Mouse (Mus musculus): ENCODE measurements around the gene Scgn. TPM values are rescaled to one million over a fixed set of nuclear protein-coding genes. Genes with fewer than 3 reads are reported as not detected.

Gene Scgn
- polyA plus RNA-seq, 1 experiment from 2014 or later, result 1.6 TPM

DNA sequence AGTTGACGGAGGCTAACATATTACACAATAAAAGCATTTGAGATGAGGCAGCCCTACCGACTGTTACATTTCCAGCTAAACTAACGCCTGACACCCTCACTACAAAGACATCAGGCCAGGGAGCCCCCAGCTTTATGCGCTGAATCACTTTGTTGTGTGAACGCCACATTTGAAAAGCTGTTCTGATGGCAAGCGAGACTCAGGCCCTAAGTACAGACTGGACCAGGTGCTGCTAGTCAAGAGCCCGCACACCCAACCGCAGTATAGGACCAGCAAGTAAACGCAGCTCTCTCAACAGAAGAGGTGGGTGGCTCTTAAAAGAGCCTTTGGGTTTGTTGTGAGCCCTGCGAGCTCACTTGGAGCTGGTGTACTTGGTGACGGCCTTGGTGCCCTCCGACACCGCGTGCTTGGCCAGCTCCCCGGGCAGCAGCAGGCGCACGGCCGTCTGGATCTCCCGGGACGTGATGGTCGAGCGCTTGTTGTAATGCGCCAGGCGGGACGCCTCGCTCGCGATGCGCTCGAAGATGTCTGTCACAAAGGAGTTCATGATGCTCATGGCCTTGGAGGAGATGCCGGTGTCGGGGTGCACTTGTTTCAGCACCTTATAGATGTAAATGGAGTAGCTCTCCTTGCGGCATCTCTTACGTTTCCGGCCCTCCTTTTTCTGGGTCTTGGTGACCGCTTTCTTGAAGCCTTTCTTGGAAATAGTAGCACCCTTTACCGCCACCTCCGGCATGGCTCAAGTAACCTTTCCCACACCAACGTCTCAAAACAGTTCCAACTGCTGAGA is 57.4 kb downstream of the Scgn start, which contains the start of gene Hist1h2ba:
Gene Hist1h2ba (minus strand): TSS at position 736 of the 790 bp plus-strand sequence.
- Histone ChIP-seq H3K27ac (replicated peaks) (no peak within 1 kb of the TSS), H3K4me2 (no peak within 1 kb of the TSS), H3K4me1 (replicated peaks) (no peaks in the 10 kb centered on the region), H3K4me3 (no peak within 1 kb of the TSS), H3K9me3 (no peaks in the 10 kb centered on the region), H3K27me3 (no peaks in the 10 kb centered on the region), H3K36me3 (no peaks in the 10 kb centered on the region), H3K9ac (no peak within 1 kb of the TSS)
- ATAC-seq (ENCODE audit: low FRiP score, low read depth), result no peak
- 95% methylated on average over 39 of the region's 39 CpGs for WGBS

DNA sequence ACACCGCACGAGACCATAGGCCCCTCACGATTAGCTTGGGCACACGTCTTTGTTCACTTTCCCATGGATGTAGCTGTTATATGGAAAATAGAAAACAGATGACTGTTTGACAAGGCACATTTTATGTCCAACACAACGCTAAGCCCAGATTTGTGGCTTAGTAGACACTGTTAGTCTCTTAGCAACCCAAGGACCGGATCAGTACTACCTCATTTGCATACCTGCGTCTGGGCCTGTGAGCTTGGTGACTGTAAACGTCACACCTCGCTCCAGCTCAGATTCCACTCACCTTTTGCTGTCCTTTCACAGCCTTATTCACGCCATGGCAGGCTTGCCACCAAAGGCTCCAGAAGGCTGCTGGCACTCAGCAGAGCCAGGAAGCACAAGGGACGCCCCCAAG is 60.1 kb downstream of the Scgn start:
- 79% methylated on average over 11 of the region's 11 CpGs for WGBS
- Histone ChIP-seq H3K9me3 (no peaks in the 10 kb centered on the region), H3K27ac (replicated peaks) (no peak overlapping the region), H3K9ac (no peak overlapping the region), H3K4me2 (no peak overlapping the region), H3K27me3 (no peaks in the 10 kb centered on the region), H3K36me3 (no peaks in the 10 kb centered on the region), H3K4me3 (no peak overlapping the region), H3K4me1 (replicated peaks) (no peaks in the 10 kb centered on the region)
- ATAC-seq (ENCODE audit: low FRiP score, low read depth), result no peak

DNA sequence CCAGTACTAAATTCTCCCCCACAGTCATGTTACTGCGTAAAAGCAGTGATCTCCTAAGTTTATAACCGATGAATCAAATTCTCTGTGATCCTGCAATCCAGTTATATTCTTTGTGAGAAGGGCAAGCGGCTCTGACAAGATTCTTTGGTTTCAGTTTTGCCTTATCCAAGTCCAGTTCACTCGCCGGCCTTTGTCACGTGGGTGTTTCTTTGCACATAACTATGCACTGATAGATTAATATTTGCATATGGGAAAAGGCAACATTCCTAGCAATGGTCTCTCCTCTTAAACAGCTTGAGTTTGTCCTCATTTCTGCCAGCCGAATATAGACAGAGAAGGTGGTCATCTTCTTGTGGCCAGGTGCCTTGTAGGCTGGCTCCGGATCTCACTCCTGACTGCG is 60.6 kb downstream of the Scgn start:
- H3K4me1 ChIP-seq (replicated peaks), result no peaks in the 10 kb centered on the region
- no peak overlapping the region for H3K9ac ChIP-seq
- H3K27ac ChIP-seq (replicated peaks), result no peak overlapping the region
- 93% methylated on average over 9 of the region's 9 CpGs for WGBS
- H3K4me2 ChIP-seq, result no peak overlapping the region
- no peaks in the 10 kb centered on the region for H3K27me3 ChIP-seq
- H3K9me3 ChIP-seq, result no peaks in the 10 kb centered on the region
- H3K36me3 ChIP-seq, result no peaks in the 10 kb centered on the region
- H3K4me3 ChIP-seq, result no peak overlapping the region
- no peak for ATAC-seq (ENCODE audit: low FRiP score, low read depth)

- Histone ChIP-seq H3K9me3 (no peaks in the 10 kb centered on the region), H3K4me1 (replicated peaks) (no peaks in the 10 kb centered on the region), H3K36me3 (no peaks in the 10 kb centered on the region), H3K9ac (no peak overlapping the region), H3K27me3 (no peaks in the 10 kb centered on the region), H3K27ac (replicated peaks) (no peak overlapping the region), H3K4me2 (no peak overlapping the region), H3K4me3 (no peak overlapping the region)
- no peak for ATAC-seq (ENCODE audit: low FRiP score, low read depth)
- WGBS, result 78% methylated on average over 3 of the region's 3 CpGs
These were observed 62.4 kb downstream of the Scgn start for GRCm38 (mm10) chr13:23928637-23929036.

- no peak overlapping the region for H3K4me3 ChIP-seq
- H3K27me3 ChIP-seq, result no peaks in the 10 kb centered on the region
- 79% methylated on average over 2 of the region's 2 CpGs for WGBS
- no peak for ATAC-seq (ENCODE audit: low FRiP score, low read depth)
- H3K4me2 ChIP-seq, result no peak overlapping the region
- H3K36me3 ChIP-seq, result no peaks in the 10 kb centered on the region
- no peak overlapping the region for H3K9ac ChIP-seq
- no peaks in the 10 kb centered on the region for H3K9me3 ChIP-seq
- no peaks in the 10 kb centered on the region for H3K4me1 ChIP-seq (replicated peaks)
- no peak overlapping the region for H3K27ac ChIP-seq (replicated peaks)
These were observed 65.2 kb downstream of the Scgn start for GRCm38 (mm10) chr13:23925792-23926191.

DNA sequence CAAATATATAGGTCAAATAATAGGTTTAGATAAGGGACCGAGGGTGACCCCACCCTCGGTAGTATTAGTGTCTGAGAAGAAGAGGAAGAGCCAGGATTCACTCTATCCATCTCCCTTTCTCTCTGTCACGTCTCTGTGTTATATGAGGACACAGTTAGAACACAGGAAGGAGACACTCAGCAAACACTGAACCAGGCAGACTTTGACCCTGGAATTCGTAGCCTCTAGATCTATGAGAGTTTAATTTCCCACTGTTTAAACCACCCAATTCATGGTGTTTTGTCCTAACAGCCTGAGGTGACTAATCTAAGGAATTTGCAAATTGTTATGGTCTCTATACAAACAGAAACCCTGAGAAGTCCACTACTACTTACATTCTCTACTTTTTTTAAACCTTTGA is 73.3 kb downstream of the Scgn start:
- Histone ChIP-seq H3K27me3 (no peaks in the 10 kb centered on the region), H3K4me2 (no peak overlapping the region), H3K4me1 (replicated peaks) (no peaks in the 10 kb centered on the region), H3K9me3 (no peaks in the 10 kb centered on the region), H3K27ac (replicated peaks) (no peak overlapping the region), H3K9ac (no peak overlapping the region), H3K4me3 (no peak overlapping the region), H3K36me3 (no peaks in the 10 kb centered on the region)
- WGBS, result 91% methylated on average over 4 of the region's 4 CpGs
- ATAC-seq (ENCODE audit: low FRiP score, low read depth), result no peak

- H3K36me3 ChIP-seq, result no peaks in the 10 kb centered on the region
- H3K9ac ChIP-seq, result no peak overlapping the region
- no peaks in the 10 kb centered on the region for H3K9me3 ChIP-seq
- ATAC-seq (ENCODE audit: low FRiP score, low read depth), result peak; percentile 54; the same call in 1 of the 2 replicates
- no peak overlapping the region for H3K27ac ChIP-seq (replicated peaks)
- no peak overlapping the region for H3K4me2 ChIP-seq
- no peaks in the 10 kb centered on the region for H3K4me1 ChIP-seq (replicated peaks)
- WGBS, result 81% methylated on average over 1 of the region's 1 CpGs
- H3K27me3 ChIP-seq, result no peaks in the 10 kb centered on the region
- no peak overlapping the region for H3K4me3 ChIP-seq
These were observed 74.9 kb downstream of the Scgn start for GRCm38 (mm10) chr13:23916132-23916531.

- Histone ChIP-seq H3K9me3 (no peaks in the 10 kb centered on the region), H3K4me3 (no peak within 1 kb of the TSS), H3K27ac (replicated peaks) (no peak within 1 kb of the TSS), H3K4me2 (no peak within 1 kb of the TSS), H3K4me1 (replicated peaks) (no peaks in the 10 kb centered on the region), H3K36me3 (no peaks in the 10 kb centered on the region), H3K27me3 (no peaks in the 10 kb centered on the region), H3K9ac (no peak within 1 kb of the TSS)
- WGBS, result 77% methylated on average over 9 of the region's 9 CpGs
- no peak for ATAC-seq (ENCODE audit: low FRiP score, low read depth)
These were observed 76.4 kb downstream of the Scgn start, which contains the start of gene Slc17a4 for GRCm38 (mm10) chr13:23914376-23915167. Gene Slc17a4 (minus strand): TSS chr13:23915009.

DNA sequence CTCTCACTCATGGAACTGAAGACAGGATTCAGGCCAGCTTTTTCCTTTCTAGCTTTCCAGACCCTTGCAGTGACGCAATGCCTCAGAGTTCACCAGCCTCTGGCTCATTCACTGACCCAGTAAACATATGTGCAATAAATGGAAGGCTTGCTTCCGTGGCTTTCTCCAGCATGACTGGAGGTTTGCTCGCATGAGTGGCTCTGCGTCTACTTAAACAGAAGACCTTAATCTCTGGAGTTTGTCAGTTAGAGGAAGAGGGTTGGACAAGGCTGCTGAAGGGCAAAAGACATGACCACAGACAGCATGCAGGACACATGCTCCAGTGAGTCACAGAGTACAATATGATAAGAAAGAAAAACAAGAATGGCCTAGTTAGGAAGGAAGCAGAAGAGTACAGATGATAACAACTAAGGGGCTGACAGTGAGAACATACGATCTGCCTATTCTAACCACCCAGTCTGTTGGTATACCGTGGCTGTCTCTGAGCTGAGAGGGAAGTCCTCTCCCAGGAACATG is 77.2 kb downstream of the Scgn start:
- Histone ChIP-seq H3K4me3 (no peak overlapping the region), H3K4me1 (replicated peaks) (no peaks in the 10 kb centered on the region), H3K9ac (no peak overlapping the region), H3K27ac (replicated peaks) (no peak overlapping the region), H3K9me3 (no peaks in the 10 kb centered on the region), H3K36me3 (no peaks in the 10 kb centered on the region), H3K27me3 (no peaks in the 10 kb centered on the region), H3K4me2 (no peak overlapping the region)
- no peak for ATAC-seq (ENCODE audit: low FRiP score, low read depth)
- 55% methylated on average over 6 of the region's 6 CpGs for WGBS

DNA sequence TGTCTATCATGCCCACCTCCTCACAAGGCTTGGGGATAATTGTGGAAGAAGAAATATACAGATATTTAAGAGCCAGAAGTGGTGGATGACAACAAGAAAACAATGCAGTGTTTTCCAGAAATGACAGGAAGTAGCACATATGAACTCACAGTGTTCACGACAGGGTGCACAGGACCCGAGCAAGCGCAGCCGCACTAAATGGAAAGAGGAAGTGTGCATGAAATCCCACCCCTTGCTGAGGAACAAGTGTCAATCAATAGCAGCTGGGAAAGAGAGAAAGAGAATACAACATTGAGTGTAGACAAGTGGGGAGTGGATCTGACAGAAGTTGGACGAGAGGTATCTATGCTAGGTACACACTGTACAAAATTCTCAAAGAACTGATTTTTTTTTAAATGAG is 79.7 kb downstream of the Scgn start:
- no peaks in the 10 kb centered on the region for H3K36me3 ChIP-seq
- no peak overlapping the region for H3K27ac ChIP-seq (replicated peaks)
- H3K4me2 ChIP-seq, result no peak overlapping the region
- 85% methylated on average over 5 of the region's 5 CpGs for WGBS
- no peaks in the 10 kb centered on the region for H3K4me1 ChIP-seq (replicated peaks)
- no peaks in the 10 kb centered on the region for H3K9me3 ChIP-seq
- no peak overlapping the region for H3K9ac ChIP-seq
- ATAC-seq (ENCODE audit: low FRiP score, low read depth), result no peak
- H3K27me3 ChIP-seq, result no peaks in the 10 kb centered on the region
- no peak overlapping the region for H3K4me3 ChIP-seq

DNA sequence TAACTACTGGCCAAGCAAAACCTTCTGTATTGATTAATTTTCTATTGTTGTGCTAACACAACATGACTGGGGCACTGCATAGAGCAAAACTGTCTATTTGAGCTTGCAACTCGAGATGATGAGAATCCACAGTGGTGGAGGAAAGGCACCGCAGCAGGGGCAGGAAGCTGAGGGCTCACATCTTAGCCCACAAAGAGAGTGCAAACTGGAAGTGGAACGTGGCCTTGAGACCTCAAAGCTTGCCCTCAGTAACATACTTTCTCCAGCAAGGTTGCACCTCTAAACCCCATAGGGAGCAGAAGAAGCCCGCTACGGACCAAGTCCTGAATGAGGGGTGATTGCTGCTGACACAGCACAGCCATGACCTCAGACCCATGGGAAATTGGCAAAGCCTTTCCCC is 80.9 kb downstream of the Scgn start:
- Histone ChIP-seq H3K4me2 (no peak overlapping the region), H3K36me3 (no peaks in the 10 kb centered on the region), H3K9me3 (no peaks in the 10 kb centered on the region), H3K9ac (no peak overlapping the region), H3K4me1 (replicated peaks) (no peaks in the 10 kb centered on the region), H3K27me3 (no peaks in the 10 kb centered on the region), H3K27ac (replicated peaks) (no peak overlapping the region), H3K4me3 (no peak overlapping the region)
- 87% methylated on average over 5 of the region's 5 CpGs for WGBS
- no peak for ATAC-seq (ENCODE audit: low FRiP score, low read depth)

DNA sequence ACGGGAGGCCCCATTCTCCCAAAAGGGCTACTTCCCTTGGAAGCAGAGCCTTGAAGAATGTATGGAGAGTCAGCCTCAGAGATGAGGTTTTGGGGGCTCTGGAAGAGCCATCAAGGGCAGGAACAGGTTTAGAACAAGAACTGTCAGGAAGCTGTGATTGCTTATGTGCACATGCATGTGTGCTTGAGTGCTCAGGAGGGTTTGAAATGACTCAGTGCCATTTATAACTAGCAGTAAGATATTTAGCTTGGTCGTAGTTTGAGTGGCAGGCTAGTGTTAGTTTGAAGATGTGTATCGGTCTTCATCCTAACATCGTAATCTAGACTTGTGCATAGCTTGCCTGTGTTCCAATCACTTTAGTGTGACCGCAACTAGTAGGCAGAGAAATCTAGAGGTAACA is 84.1 kb downstream of the Scgn start:
- 94% methylated on average over 5 of the region's 5 CpGs for WGBS
- no peak overlapping the region for H3K9ac ChIP-seq
- H3K4me2 ChIP-seq, result no peak overlapping the region
- H3K36me3 ChIP-seq, result no peaks in the 10 kb centered on the region
- no peak overlapping the region for H3K4me3 ChIP-seq
- no peak for ATAC-seq (ENCODE audit: low FRiP score, low read depth)
- no peak overlapping the region for H3K27ac ChIP-seq (replicated peaks)
- H3K4me1 ChIP-seq (replicated peaks), result no peaks in the 10 kb centered on the region
- H3K27me3 ChIP-seq, result no peaks in the 10 kb centered on the region
- H3K9me3 ChIP-seq, result no peaks in the 10 kb centered on the region

All from hindbrain, embryonic 15.5 days (tissue).